Mouse (Mus musculus) liver, embryonic 14.5 days (tissue): Measurements from ENCODE around the gene Gpcpd1. TPM values are rescaled to one million over a fixed set of nuclear protein-coding genes. Genes with fewer than 3 reads are reported as not detected.

Source experiments
- ATAC-seq: fragments of 200-750 bp; cut with Nextera tagmentation; 2 replicates; pipeline ENCODE4 v1.8.0; 2017; ENCODE audit warnings: moderate number of reproducible peaks, mild to moderate bottlenecking, moderate library complexity; ENCODE audit not compliant: insufficient read depth
- DNase-seq, 3 experiments: peaks; one replicate each; pipeline ENCODE4 v3.0.0-alpha.2; 2012 to 2013; ENCODE audit warnings: low read depth in 3 of 3, low spot score in 3 of 3
- H3K27ac ChIP-seq: fragments of 300-500 bp; sonication (generic); 2 replicates; pipeline ENCODE4 v1.5.1; 2014; ENCODE audit warnings: moderate library complexity, mild to moderate bottlenecking, control low read depth, inconsistent platforms
- H3K27me3 ChIP-seq: fragments of 300-500 bp; sonication (generic); 2 replicates; pipeline ENCODE4 v1.6.1; 2014; ENCODE audit warnings: mild to moderate bottlenecking, low read length, moderate library complexity; ENCODE audit not compliant: control insufficient read depth, insufficient read depth
- H3K36me3 ChIP-seq: fragments of 300-500 bp; sonication (generic); replicated peaks from 2 replicates; pipeline ENCODE4 v1.6.1; 2014; ENCODE audit warnings: low read depth; ENCODE audit not compliant: control insufficient read depth, insufficient read depth
- H3K4me1 ChIP-seq, 2 experiments: fragments of 200-500 bp in 1 of 2; fragments of 300-500 bp in 1 of 2; sonication (generic) in 1 of 2; replicated peaks; 2 replicates each; pipeline ENCODE4 v1.6.1; 2012 to 2014; ENCODE audit warnings: antibody characterized with exemption in 1 of 2, inconsistent platforms in 1 of 2, low read length in 1 of 2; ENCODE audit not compliant: control insufficient read depth in 2 of 2, insufficient read depth in 2 of 2
- H3K4me2 ChIP-seq: fragments of 300-500 bp; sonication (generic); 2 replicates; pipeline ENCODE4 v1.6.1; 2014; ENCODE audit warnings: low read depth, mild to moderate bottlenecking, control low read depth, moderate library complexity
- H3K4me3 ChIP-seq, 2 experiments: fragments of 200-500 bp in 1 of 2; fragments of 300-500 bp in 1 of 2; sonication (generic) in 1 of 2; 2 replicates each; pipeline ENCODE4 v1.5.1; 2012 to 2014; ENCODE audit warnings: low read depth in 2 of 2, low read length in 2 of 2, mild to moderate bottlenecking in 2 of 2, control low read depth in 1 of 2, inconsistent platforms in 1 of 2, moderate library complexity in 1 of 2; ENCODE audit not compliant: insufficient read depth in 1 of 2
- H3K9ac ChIP-seq: fragments of 300-500 bp; sonication (generic); replicated peaks from 2 replicates; pipeline ENCODE4 v1.6.1; 2014; ENCODE audit warnings: mild to moderate bottlenecking, control low read depth, moderate library complexity
- H3K9me3 ChIP-seq: fragments of 300-500 bp; sonication (generic); 2 replicates; pipeline ENCODE4 v1.6.1; 2016; ENCODE audit warnings: low read length, mixed read lengths; ENCODE audit not compliant: control insufficient read depth
- CTCF ChIP-seq: IDR thresholded peaks from 2 replicates; pipeline ENCODE4 v1.5.1; 2016; ENCODE audit warnings: antibody characterized with exemption, low read depth, control low read depth
- EP300 ChIP-seq: IDR thresholded peaks from 2 replicates; pipeline ENCODE4 v1.6.1; 2016; ENCODE audit warnings: antibody characterized with exemption, low read depth
- WGBS: fragments of 180-500 bp; shearing (Covaris S2); extraction: QIAGEN DNeasy Blood & Tissue Kit; methylation state at CpG from one replicate; pipeline ENCODE4 v1.1.7; 2014; ENCODE audit not compliant: insufficient replicate concordance; 5-methylcytosine and 5-hydroxymethylcytosine counted together
- polyA plus RNA-seq, 2 experiments: library from polyadenylated mRNA; depleted of rRNA in 1 of 2; stranded (reverse) in 1 of 2; unstranded in 1 of 2; fragments of >200 nt; fragmentation: Nextera tagmentation in 1 of 2; extraction: Ambion mirVana in 1 of 2; gene quantifications; 2 replicates each; pipeline versions ENCODE4 v1.2.1 to v1.2.3; 2012 to 2014

Gene Gpcpd1
- polyA plus RNA-seq, 2 experiments = 31.0 to 67.7 TPM

- Histone ChIP-seq H3K27ac (no peak overlapping the region), H3K9ac (no peak overlapping the region), H3K27me3 (no peaks in the 10 kb centered on the region), H3K9me3 (no peaks in the 10 kb centered on the region), H3K4me2 (no peak overlapping the region), H3K36me3 (no peaks in the 10 kb centered on the region), H3K4me3 (no peak overlapping the region), H3K4me1 (peaks cover 0 to 8% of the 10 kb centered on the region in 2 experiments; a peak in 2 of 4 replicates)
- WGBS = 53% methylated on average over 6 of the region's 6 CpGs
- no peak for TF ChIP-seq EP300
- TF ChIP-seq CTCF = no peak
- ATAC-seq = no peak
- DNase-seq = no peak
These were observed 2.5 kb upstream of the Gpcpd1 start for GRCm38 (mm10) chr2:132589906-132590538.

GRCm38 (mm10) chr2:132586006-132586405 is 1.5 kb downstream of the Gpcpd1 start:
- Histone ChIP-seq H3K9me3 (no peaks in the 10 kb centered on the region), H3K36me3 (no peaks in the 10 kb centered on the region), H3K4me1 (0 out of 4 replicates have a peak, but pooled peaks cover 0 to 1% of the 10 kb centered on the region in 2 experiments), H3K27me3 (no peaks in the 10 kb centered on the region), H3K4me3 (no peak overlapping the region), H3K4me2 (no peak overlapping the region), H3K9ac (no peak overlapping the region), H3K27ac (no peak overlapping the region)
- 48% methylated on average over 3 of the region's 3 CpGs for WGBS
- ATAC-seq (no peak), DNase-seq (no peak)
- TF ChIP-seq CTCF (no peak), EP300 (no peak)

- H3K4me3 ChIP-seq = no peak overlapping the region
- H3K4me2 ChIP-seq = no peak overlapping the region
- ATAC-seq = no peak
- 55% methylated on average over 1 of the region's 1 CpGs for WGBS
- no peaks in the 10 kb centered on the region for H3K36me3 ChIP-seq
- TF ChIP-seq EP300 (no peak), CTCF (no peak)
- no peak overlapping the region for H3K9ac ChIP-seq
- H3K27me3 ChIP-seq = no peaks in the 10 kb centered on the region
- H3K9me3 ChIP-seq = no peaks in the 10 kb centered on the region
- no peak overlapping the region for H3K27ac ChIP-seq
- DNase-seq = no peak
- 0 out of 4 replicates have a peak, but pooled peaks cover 0 to 1% of the 10 kb centered on the region in 2 experiments for H3K4me1 ChIP-seq
These were observed 3.3 kb downstream of the Gpcpd1 start for GRCm38 (mm10) chr2:132584191-132584590.

- TF ChIP-seq EP300 (no peak), CTCF (no peak)
- ATAC-seq (no peak), DNase-seq (no peak)
- no peak overlapping the region for H3K27ac ChIP-seq
- H3K4me1 ChIP-seq = peaks cover 3 to 5% of the 10 kb centered on the region in 2 experiments; a peak in 2 of 4 replicates
- H3K4me3 ChIP-seq = no peak overlapping the region
- 54% methylated on average over 3 of the region's 3 CpGs for WGBS
- no peak overlapping the region for H3K9ac ChIP-seq
- no peak overlapping the region for H3K4me2 ChIP-seq
- H3K36me3 ChIP-seq = no peaks in the 10 kb centered on the region
- no peaks in the 10 kb centered on the region for H3K9me3 ChIP-seq
- no peaks in the 10 kb centered on the region for H3K27me3 ChIP-seq
These were observed 4.4 kb downstream of the Gpcpd1 start for GRCm38 (mm10) chr2:132583126-132583525.

GRCm38 (mm10) chr2:132582227-132582626 is 5.3 kb downstream of the Gpcpd1 start:
- Histone ChIP-seq H3K9ac (no peak overlapping the region), H3K4me1 (peaks cover 3 to 5% of the 10 kb centered on the region in 2 experiments; a peak in 2 of 4 replicates), H3K27me3 (no peaks in the 10 kb centered on the region), H3K4me2 (no peak overlapping the region), H3K4me3 (no peak overlapping the region), H3K9me3 (no peaks in the 10 kb centered on the region), H3K27ac (no peak overlapping the region), H3K36me3 (no peaks in the 10 kb centered on the region)
- TF ChIP-seq EP300 (no peak), CTCF (no peak)
- DNase-seq (no peak), ATAC-seq (no peak)
- 64% methylated on average over 4 of the region's 4 CpGs for WGBS
